Mouse (Mus musculus) heart, adult 9 months (tissue): ENCODE measurements around the gene Lypd4.
"Not testable (repeated sequence)": the region's sequence is repeated elsewhere in the genome, so short reads cannot be mapped to it uniquely, and the experiment has no call there.

Experiments
- DNase-seq, 2 experiments: peaks; one replicate each; pipeline ENCODE4 v3.0.0; 2022; ENCODE audit warnings: low spot score in 2 of 2

The Lypd4 gene

GRCm38 (mm10) chr7:24850899-24851303, 18.8 kb downstream of the Lypd4 start:
- DNase-seq: peak in 1 of 2 experiments; percentile 8

GRCm38 (mm10) chr7:24850162-24850561, 19.6 kb downstream of the Lypd4 start:
- no peak for DNase-seq

GRCm38 (mm10) chr7:24846576-24846975, 23.2 kb downstream of the Lypd4 start:
- not testable (repeated sequence) for DNase-seq

DNA sequence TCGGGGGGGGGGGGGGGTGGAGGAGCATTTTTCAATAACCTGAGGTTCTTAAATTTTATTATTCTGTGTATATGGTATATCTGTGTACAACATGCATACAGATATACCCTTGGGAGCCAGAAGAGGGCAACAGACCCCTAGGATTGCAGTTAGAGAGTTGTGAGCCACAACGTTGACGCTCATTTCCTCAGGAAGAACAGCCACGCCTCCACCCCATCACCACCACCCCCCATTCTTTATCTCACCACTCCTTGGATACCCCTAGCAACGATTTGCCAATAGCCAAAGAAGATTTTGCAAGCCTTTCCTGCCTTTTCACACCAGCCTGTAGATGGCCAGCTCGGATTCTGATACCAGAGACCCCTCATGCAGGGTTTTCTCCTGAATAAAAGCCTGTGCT, 24.0 kb downstream of the Lypd4 start:
- DNase-seq: no peak

- no peak for DNase-seq
Observed at GRCm38 (mm10) chr7:24845181-24845580, 24.6 kb downstream of the Lypd4 start.

GRCm38 (mm10) chr7:24844144-24844543, 25.6 kb downstream of the Lypd4 start:
- DNase-seq: no peak

- DNase-seq: no peak
Observed at GRCm38 (mm10) chr7:24841009-24841408, 28.7 kb downstream of the Lypd4 start.

- no peak for DNase-seq
Observed at GRCm38 (mm10) chr7:24840331-24840730, 29.4 kb downstream of the Lypd4 start.

GRCm38 (mm10) chr7:24839410-24839808, 30.3 kb downstream of the Lypd4 start:
- DNase-seq: no peak

DNA sequence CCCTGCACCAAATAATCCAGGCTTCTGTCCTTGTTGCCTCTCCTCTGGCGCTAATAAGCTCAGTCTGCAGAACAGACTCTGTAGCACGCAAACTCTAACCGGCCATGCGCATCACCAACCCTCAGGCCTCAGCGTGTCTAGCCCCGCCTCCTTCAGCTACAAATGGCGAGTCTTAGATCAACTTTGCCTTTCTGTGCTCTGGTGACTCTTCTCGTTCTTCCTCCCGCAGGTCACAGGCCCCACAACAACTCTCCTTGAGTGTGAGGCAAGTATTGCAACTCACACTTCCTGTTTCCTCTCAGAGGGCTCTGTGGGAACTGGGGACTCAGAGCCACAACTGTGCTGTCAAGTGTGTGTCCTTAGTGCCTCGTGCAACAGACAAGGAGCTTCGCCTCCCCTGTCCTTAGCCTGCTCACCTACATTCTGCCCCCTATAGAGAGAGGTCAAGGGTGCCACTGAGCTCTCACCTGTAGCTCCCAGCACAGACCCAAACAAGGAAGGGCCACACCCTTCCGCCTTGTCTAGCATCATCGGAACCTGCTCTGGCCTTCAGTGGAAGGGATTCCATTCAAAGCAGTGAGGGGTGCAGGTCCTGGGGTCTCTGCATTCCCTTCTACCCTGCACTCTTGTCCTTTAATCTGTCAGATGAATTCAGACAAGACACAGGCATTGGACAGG, 30.9 kb downstream of the Lypd4 start:
- not testable (repeated sequence) for DNase-seq

- no peak for DNase-seq
Observed at GRCm38 (mm10) chr7:24827181-24827580, 42.6 kb downstream of the Lypd4 start.

- DNase-seq: no peak
Observed at GRCm38 (mm10) chr7:24824452-24824851, 45.3 kb downstream of the Lypd4 start.

- peak; percentile 26 to 38 for DNase-seq
Observed at GRCm38 (mm10) chr7:24817502-24817901, 52.2 kb downstream of the Lypd4 start.
